Mouse (Mus musculus) sigmoid colon, adult 10 weeks (tissue): Measurements from ENCODE around the gene Iyd. TPM values are rescaled to one million over a fixed set of nuclear protein-coding genes. Genes with fewer than 3 reads are reported as not detected.

Experiments
- polyA plus RNA-seq: library from polyadenylated mRNA; stranded (reverse); fragments of 350-450 nt; fragmentation: Illumina TruSeq; extraction: RNeasy Lipid Tissue Mini Kit (QIAGEN cat#74804); gene quantifications from one replicate; pipeline ENCODE4 v1.2.3, GENCODE M21; 2014; ENCODE audit warnings: low read depth, low replicate concordance

Gene Iyd
- 20.3 TPM for polyA plus RNA-seq

DNA sequence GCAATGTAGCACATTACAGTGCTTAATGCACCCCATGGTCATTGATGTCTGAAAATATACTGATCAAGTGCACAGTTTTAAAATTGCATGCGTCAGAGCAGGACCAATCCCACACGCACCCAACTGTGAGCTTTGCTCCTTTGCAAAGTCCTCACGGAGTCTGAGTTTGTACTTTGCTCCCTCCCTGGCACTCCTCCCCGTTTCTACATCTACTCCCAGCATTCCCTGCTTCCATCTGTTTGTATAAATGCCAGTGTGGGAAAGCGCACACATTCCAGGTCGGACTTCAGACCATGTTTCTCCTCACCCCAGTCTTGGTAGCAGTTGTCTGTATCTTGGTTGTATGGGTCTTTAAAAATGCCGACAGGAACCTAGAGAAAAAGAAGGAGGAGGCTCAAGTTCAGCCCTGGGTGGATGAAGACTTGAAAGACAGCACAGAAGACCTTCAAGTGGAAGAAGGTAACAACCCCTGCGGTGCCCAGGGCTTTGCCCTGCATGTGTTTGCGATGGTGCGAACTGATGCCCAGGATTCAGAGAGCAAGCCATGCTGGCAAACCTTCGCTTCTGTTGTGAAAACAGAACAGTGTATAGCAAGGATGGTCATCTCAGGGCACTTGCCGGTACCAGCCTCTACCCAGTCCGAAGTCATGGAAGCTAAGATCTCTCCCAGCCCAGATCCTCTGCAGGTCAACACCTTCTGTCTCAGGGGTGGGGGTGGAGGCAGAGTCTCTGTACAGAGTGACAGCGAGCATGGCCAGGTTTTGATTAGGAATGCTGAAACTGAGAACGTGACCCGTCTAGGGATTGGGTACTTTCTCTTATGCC, at the start of gene Iyd:
Gene Iyd, plus strand, starts transcription at position 238 of the 825 bp plus-strand sequence.

Other genes with a start within 250 kb of the Iyd start
- 5.7 TPM for gene Ppp1r14c, start 174.2 kb upstream of the Iyd start, polyA plus RNA-seq
- 21.7 TPM for gene Plekhg1, start 200.1 kb downstream of the Iyd start, polyA plus RNA-seq